Mouse (Mus musculus): Measurements from ENCODE around the gene Aldob. TPM values are rescaled to one million over a fixed set of nuclear protein-coding genes. Genes with fewer than 3 reads are reported as not detected.

Gene Aldob
- polyA plus RNA-seq, 1 experiment from 2014 or later, result 529 TPM

DNA sequence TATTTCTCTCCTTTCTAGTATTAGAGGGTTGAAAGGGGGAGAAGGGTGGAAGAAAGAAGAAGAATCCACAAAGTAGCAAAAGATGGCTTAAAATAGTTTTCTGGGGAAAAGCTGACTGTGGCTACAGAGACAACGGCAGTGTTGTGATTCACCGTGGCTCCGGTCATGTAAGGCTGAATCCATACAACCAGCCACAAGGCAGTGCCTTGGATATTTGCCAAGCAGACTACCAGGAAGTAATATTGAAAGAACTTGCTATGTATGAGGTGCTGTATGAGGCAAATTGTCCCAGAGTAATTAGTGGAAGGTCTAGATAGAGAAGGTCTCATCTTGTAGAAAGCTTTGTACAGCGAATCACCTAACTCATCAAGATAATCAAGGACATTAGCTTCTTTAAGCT, 22.8 kb upstream of the Aldob start:
- H3K27me3 ChIP-seq (ENCODE audit: control insufficient read depth, insufficient read depth, low read depth, low read length), result no peaks in the 10 kb centered on the region
- no peak overlapping the region for H3K27ac ChIP-seq (ENCODE audit: low read length)
- H3K9me3 ChIP-seq (replicated peaks; ENCODE audit: control insufficient read depth, low read length), result no peaks in the 10 kb centered on the region
- H3K4me3 ChIP-seq (ENCODE audit: low read depth, low read length), result no peak overlapping the region
- no peak overlapping the region for H3K9ac ChIP-seq (ENCODE audit: low read depth, low read length)
- ATAC-seq (ENCODE audit: low read depth), result no peak
- 75% methylated on average over 4 of the region's 4 CpGs for WGBS (ENCODE audit: insufficient replicate concordance)
- H3K4me2 ChIP-seq (ENCODE audit: low read depth, low read length), result no peak overlapping the region
- no peaks in the 10 kb centered on the region for H3K4me1 ChIP-seq (ENCODE audit: control insufficient read depth, low read depth, low read length)
- H3K36me3 ChIP-seq (ENCODE audit: control insufficient read depth, insufficient read depth), result no peaks in the 10 kb centered on the region

GRCm38 (mm10) chr4:49567613-49568012, 18.3 kb upstream of the Aldob start:
- no peak overlapping the region for H3K4me3 ChIP-seq (ENCODE audit: low read depth, low read length)
- H3K9ac ChIP-seq (ENCODE audit: low read depth, low read length), result no peak overlapping the region
- 0 out of 2 replicates have a peak, but pooled peaks have one; percentile 35 for ATAC-seq (ENCODE audit: low read depth)
- H3K4me2 ChIP-seq (ENCODE audit: low read depth, low read length), result no peak overlapping the region
- no peaks in the 10 kb centered on the region for H3K36me3 ChIP-seq (ENCODE audit: control insufficient read depth, insufficient read depth)
- no peaks in the 10 kb centered on the region for H3K27me3 ChIP-seq (ENCODE audit: control insufficient read depth, insufficient read depth, low read depth, low read length)
- H3K4me1 ChIP-seq (ENCODE audit: control insufficient read depth, low read depth, low read length), result no peaks in the 10 kb centered on the region
- WGBS (ENCODE audit: insufficient replicate concordance), result 5% methylated on average over 3 of the region's 3 CpGs
- no peaks in the 10 kb centered on the region for H3K9me3 ChIP-seq (replicated peaks; ENCODE audit: control insufficient read depth, low read length)
- no peak overlapping the region for H3K27ac ChIP-seq (ENCODE audit: low read length)

DNA sequence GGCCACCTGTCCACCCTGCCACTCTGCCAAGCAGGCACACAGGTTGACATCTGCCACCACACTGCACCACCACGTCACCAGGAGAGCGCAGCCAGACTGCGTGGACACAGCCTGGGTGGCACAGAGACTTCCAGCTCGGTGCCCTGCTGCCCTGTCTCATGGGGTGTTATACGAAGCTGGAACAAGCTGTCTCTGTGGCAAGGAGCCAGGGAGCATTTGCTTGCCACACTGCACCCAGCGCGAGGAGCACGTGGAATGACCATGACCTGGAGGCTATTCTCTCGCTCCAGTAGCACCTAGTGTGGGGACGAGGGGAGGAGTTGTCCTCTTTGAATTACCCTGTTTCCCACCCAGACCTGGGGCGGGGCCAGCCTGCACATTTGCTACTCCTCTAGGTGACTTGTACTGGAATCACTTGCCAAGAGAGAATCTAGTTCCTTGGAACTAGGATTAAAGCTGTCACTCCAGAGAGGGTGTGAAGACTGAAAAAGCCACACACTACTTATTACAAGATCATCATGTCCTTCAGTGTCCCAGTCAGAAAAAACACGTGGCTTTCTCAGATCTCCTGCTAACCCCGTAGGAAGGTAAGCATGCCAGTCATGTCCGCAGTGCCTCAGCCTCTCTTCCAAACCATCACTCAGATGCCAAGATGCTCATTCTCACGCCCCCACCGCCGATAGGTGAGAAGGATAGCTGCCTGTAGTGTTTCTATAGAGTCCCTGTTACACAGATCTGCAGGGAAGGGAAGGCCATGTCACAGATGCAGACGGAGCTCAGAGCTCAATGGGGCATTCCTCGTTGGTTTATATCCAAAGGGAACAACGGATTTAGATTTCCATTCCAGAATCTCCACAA, 10.8 kb upstream of the Aldob start:
- Histone ChIP-seq H3K9ac (ENCODE audit: low read depth, low read length) (no peak overlapping the region), H3K4me2 (ENCODE audit: low read depth, low read length) (no peak overlapping the region), H3K4me3 (ENCODE audit: low read depth, low read length) (no peak overlapping the region), H3K9me3 (replicated peaks; ENCODE audit: control insufficient read depth, low read length) (no peaks in the 10 kb centered on the region), H3K27ac (ENCODE audit: low read length) (0 out of 2 replicates have a peak overlapping the region, but pooled peaks have one; percentile 37), H3K36me3 (ENCODE audit: control insufficient read depth, insufficient read depth) (no peaks in the 10 kb centered on the region), H3K27me3 (ENCODE audit: control insufficient read depth, insufficient read depth, low read depth, low read length) (no peaks in the 10 kb centered on the region), H3K4me1 (ENCODE audit: control insufficient read depth, low read depth, low read length) (no peaks in the 10 kb centered on the region)
- WGBS (ENCODE audit: insufficient replicate concordance), result 55% methylated on average over 20 of the region's 20 CpGs
- ATAC-seq (ENCODE audit: low read depth), result peak; percentile 91

GRCm38 (mm10) chr4:49558181-49558580, 8.8 kb upstream of the Aldob start:
- Histone ChIP-seq H3K4me3 (ENCODE audit: low read depth, low read length) (no peak overlapping the region), H3K4me1 (ENCODE audit: control insufficient read depth, low read depth, low read length) (no peaks in the 10 kb centered on the region), H3K4me2 (ENCODE audit: low read depth, low read length) (no peak overlapping the region), H3K9me3 (replicated peaks; ENCODE audit: control insufficient read depth, low read length) (no peaks in the 10 kb centered on the region), H3K9ac (ENCODE audit: low read depth, low read length) (no peak overlapping the region), H3K36me3 (ENCODE audit: control insufficient read depth, insufficient read depth) (no peaks in the 10 kb centered on the region), H3K27me3 (ENCODE audit: control insufficient read depth, insufficient read depth, low read depth, low read length) (no peaks in the 10 kb centered on the region), H3K27ac (ENCODE audit: low read length) (peak overlapping the region; percentile 25)
- peak; percentile 35; the same call in 1 of the 2 replicates for ATAC-seq (ENCODE audit: low read depth)
- WGBS (ENCODE audit: insufficient replicate concordance), result 18% methylated on average over 2 of the region's 2 CpGs

DNA sequence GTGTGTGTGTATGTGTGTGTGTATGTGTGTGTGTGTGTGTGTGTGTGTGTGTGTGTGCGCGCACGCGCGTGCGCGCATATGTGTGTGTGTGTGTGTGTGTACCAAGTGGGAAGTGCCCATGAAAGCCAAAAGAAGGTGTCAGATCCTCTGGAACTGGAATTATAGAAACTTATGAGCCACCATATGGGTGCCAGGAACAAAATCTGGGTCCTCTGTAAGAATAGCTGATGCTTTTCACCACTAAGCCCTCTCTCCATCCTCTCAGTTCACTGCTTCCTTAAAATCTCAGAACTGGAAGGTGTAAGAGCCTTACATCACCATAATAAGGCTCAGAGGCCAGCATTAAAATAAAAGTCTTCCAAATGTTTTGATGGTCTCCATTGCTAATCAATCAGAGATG, 8.0 kb upstream of the Aldob start:
- Histone ChIP-seq H3K4me1 (ENCODE audit: control insufficient read depth, low read depth, low read length) (no peaks in the 10 kb centered on the region), H3K27ac (ENCODE audit: low read length) (no peak overlapping the region), H3K4me2 (ENCODE audit: low read depth, low read length) (no peak overlapping the region), H3K27me3 (ENCODE audit: control insufficient read depth, insufficient read depth, low read depth, low read length) (no peaks in the 10 kb centered on the region), H3K36me3 (ENCODE audit: control insufficient read depth, insufficient read depth) (no peaks in the 10 kb centered on the region), H3K9ac (ENCODE audit: low read depth, low read length) (no peak overlapping the region), H3K4me3 (ENCODE audit: low read depth, low read length) (no peak overlapping the region), H3K9me3 (replicated peaks; ENCODE audit: control insufficient read depth, low read length) (no peaks in the 10 kb centered on the region)
- WGBS (ENCODE audit: insufficient replicate concordance), result 78% methylated on average over 5 of the region's 7 CpGs
- no peak for ATAC-seq (ENCODE audit: low read depth)

DNA sequence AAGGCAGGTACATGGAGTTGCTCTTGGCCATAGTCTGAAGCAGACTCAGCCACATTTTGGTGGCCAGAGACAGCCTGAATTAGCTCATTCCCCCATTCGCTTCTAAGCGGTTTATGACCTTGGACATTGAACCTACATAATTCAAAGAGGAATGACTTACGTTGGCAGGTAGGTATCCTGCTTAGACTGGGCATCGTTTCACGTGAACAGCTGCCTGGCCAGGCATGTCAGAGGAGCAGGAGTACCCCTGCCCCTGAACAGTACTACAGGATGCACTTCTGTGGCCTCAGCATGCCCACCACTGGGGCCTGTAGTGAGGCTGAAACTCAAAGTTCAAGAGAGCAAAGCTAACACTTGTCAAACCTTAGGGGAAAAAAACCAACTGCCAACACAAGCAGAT, 4.0 kb upstream of the Aldob start:
- no peaks in the 10 kb centered on the region for H3K9me3 ChIP-seq (replicated peaks; ENCODE audit: control insufficient read depth, low read length)
- ATAC-seq (ENCODE audit: low read depth), result peak; percentile 35; the same call in 1 of the 2 replicates
- no peak overlapping the region for H3K4me2 ChIP-seq (ENCODE audit: low read depth, low read length)
- no peaks in the 10 kb centered on the region for H3K4me1 ChIP-seq (ENCODE audit: control insufficient read depth, low read depth, low read length)
- 50% methylated on average over 5 of the region's 5 CpGs for WGBS (ENCODE audit: insufficient replicate concordance)
- no peak overlapping the region for H3K4me3 ChIP-seq (ENCODE audit: low read depth, low read length)
- H3K9ac ChIP-seq (ENCODE audit: low read depth, low read length), result no peak overlapping the region
- H3K36me3 ChIP-seq (ENCODE audit: control insufficient read depth, insufficient read depth), result no peaks in the 10 kb centered on the region
- H3K27me3 ChIP-seq (ENCODE audit: control insufficient read depth, insufficient read depth, low read depth, low read length), result no peaks in the 10 kb centered on the region
- H3K27ac ChIP-seq (ENCODE audit: low read length), result peak overlapping the region; percentile 25; the same call in 1 of the 2 replicates

DNA sequence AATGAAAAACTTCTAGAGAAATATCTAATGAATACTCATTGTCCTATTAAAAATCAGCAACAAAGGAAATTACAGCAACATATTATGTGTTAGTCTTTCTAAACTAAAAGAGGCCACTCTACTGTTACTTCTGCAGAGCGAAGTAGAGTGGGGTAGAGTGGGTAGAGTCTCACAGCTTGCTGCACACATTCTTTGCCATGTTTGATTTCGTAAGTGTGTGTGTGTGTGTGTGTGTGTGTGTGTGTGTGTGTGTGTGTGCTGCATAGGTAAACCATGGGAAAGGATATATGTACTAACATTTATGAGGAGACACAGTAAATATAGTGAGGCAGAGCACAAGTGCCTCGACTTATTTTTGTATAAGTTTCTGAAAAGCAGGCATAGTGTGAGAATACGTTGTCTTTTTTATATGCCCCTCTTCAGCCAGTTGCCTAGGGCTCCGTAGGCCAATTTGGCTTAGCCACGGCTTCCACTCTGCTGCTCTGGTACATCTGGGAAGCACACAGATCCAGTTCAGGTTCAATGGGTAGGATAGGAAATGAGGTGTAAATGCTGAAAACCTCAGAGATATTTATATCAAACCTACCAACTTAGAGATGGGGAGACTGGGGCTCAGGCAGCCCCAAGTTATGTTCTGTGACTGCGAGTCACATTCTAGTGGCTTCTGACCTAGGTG, 1.7 kb downstream of the Aldob start:
- H3K4me3 ChIP-seq (ENCODE audit: low read depth, low read length), result peak overlapping the region; percentile 46
- peak overlapping the region; percentile 53 for H3K9ac ChIP-seq (ENCODE audit: low read depth, low read length)
- H3K4me2 ChIP-seq (ENCODE audit: low read depth, low read length), result peak overlapping the region; percentile 21
- H3K9me3 ChIP-seq (replicated peaks; ENCODE audit: control insufficient read depth, low read length), result no peaks in the 10 kb centered on the region
- no peaks in the 10 kb centered on the region for H3K27me3 ChIP-seq (ENCODE audit: control insufficient read depth, insufficient read depth, low read depth, low read length)
- 0 out of 2 replicates have a peak, but pooled peaks have one; percentile 19 for ATAC-seq (ENCODE audit: low read depth)
- H3K4me1 ChIP-seq (ENCODE audit: control insufficient read depth, low read depth, low read length), result no peaks in the 10 kb centered on the region
- peak overlapping the region; percentile 69 for H3K27ac ChIP-seq (ENCODE audit: low read length)
- H3K36me3 ChIP-seq (ENCODE audit: control insufficient read depth, insufficient read depth), result no peaks in the 10 kb centered on the region; the same call in 1 of the 2 replicates
- 56% methylated on average over 7 of the region's 7 CpGs for WGBS (ENCODE audit: insufficient replicate concordance)

- Histone ChIP-seq H3K27me3 (ENCODE audit: control insufficient read depth, insufficient read depth, low read depth, low read length) (no peaks in the 10 kb centered on the region), H3K4me2 (ENCODE audit: low read depth, low read length) (peak overlapping the region; percentile 15), H3K9me3 (replicated peaks; ENCODE audit: control insufficient read depth, low read length) (no peaks in the 10 kb centered on the region), H3K27ac (ENCODE audit: low read length) (0 out of 2 replicates have a peak overlapping the region, but pooled peaks have one; percentile 2), H3K4me1 (ENCODE audit: control insufficient read depth, low read depth, low read length) (no peaks in the 10 kb centered on the region), H3K4me3 (ENCODE audit: low read depth, low read length) (peak overlapping the region; percentile 23; the same call in 1 of the 2 replicates), H3K36me3 (ENCODE audit: control insufficient read depth, insufficient read depth) (no peaks in the 10 kb centered on the region; the same call in 1 of the 2 replicates), H3K9ac (ENCODE audit: low read depth, low read length) (no peak overlapping the region)
- WGBS (ENCODE audit: insufficient replicate concordance), result 50% methylated on average over 6 of the region's 6 CpGs
- ATAC-seq (ENCODE audit: low read depth), result peak; percentile 73
Observed at GRCm38 (mm10) chr4:49546873-49547543, 2.3 kb downstream of the Aldob start.

Data from liver, embryonic 16.5 days (tissue).